Mouse (Mus musculus): ENCODE measurements at regions not wholly inside any gene's neighbourhood (a gene's known extent, or its start where the extent isn't known, plus 50 kb on each side); places are given as distances from the start of the nearest gene placed in this dataset.

DNA sequence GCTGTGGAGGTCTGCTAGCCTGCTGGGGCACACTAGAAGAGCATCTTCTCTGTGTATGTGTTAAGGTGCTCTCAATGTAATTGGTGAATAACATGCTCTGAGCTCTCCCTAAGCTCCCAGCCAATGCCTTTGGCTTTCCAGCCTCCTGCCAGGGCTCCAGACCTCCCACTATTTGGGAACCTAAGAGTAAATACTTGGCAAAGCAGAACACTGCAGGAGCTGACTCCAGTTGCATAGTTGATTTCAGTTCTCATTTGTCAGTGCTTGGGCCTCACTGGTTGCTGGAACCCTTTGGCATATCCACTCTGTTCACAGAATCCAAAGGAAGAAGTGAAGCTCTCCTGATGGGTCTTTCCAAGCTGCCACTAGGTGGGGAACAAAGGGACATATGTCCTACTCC lies 602.7 kb downstream of the Gm826 start:
- Histone ChIP-seq H3K4me3 (no peak overlapping the region), H3K27ac (no peak overlapping the region)
- DNase-seq (ENCODE audit: low spot score in 2 of 2) = no peak
- no peak for TF ChIP-seq CTCF (conservative IDR thresholded peaks at IDR 0.05)

DNA sequence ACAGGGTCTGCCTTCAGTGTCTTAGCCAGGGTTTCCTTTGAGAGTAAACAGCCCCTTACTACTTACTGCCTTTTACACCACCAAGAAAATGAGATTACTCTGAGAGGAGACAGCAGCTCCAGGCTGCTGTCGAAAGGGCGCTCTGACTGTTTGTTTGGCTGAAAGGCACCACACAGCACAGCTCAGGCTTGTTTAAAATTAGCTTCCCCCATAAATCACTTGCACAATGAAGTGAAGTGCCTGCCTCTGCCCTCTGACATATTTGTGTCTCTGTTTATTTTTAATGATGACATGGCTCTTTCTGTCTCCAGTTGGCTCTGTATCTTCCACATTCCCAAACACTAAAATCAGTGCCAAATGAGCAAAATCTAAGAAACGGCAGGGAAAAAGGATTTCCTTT lies 601.5 kb downstream of the Gm826 start:
- H3K27ac ChIP-seq = no peak overlapping the region
- TF ChIP-seq CTCF (conservative IDR thresholded peaks at IDR 0.05) = no peak
- DNase-seq (ENCODE audit: low spot score in 2 of 2) = no peak
- H3K4me3 ChIP-seq = no peak overlapping the region

DNA sequence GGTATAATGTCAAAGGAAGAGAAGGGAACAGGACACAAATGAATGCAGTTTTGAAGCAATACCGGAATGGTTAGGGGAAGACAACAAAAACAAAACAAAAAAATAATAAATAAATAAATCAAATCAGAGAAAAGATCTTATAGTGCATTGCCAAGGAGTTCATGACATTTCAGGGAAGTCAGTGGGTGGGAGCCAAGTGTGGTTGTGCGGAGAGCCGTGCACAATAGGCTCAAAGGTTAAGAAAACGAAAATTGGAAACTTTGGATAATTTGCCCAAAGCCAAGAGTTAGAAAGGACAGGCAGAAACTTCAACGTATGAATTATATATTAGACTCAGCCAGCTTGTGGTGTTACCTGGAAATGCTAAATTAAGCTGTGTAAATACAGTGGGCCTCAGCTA lies 599.4 kb downstream of the Gm826 start:
- no peak for DNase-seq (ENCODE audit: low spot score in 2 of 2)
- Histone ChIP-seq H3K27ac (no peak overlapping the region), H3K4me3 (no peak overlapping the region)
- TF ChIP-seq CTCF (conservative IDR thresholded peaks at IDR 0.05) = no peak

DNA sequence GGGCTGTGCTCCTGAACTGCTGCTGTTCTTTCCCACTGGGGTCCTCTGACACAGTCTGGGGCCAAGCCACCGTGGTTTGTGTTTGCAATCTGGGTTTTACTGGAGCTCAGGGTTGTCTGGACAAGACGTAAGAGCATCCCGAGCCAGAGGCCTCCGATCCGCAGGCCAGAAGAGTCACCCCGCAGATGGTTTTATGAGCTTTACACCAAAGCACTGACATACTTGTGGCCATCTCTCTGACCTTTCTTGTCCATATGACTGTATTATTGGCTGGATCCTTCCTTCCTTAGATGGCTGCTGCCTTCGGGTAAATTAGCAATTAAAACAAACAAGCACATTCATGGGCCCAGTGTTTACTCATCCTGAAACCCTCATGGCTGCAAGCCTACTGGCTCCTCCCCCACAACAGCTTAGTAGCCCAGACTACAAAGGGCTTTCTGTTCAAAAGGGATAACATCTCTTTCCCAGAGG lies 578.4 kb downstream of the Gm826 start:
- 0 out of 2 replicates have a peak overlapping the region, but pooled peaks have one; percentile 3 for H3K4me3 ChIP-seq
- TF ChIP-seq CTCF (conservative IDR thresholded peaks at IDR 0.05) = no peak
- DNase-seq (ENCODE audit: low spot score in 2 of 2) = peak; percentile 12 to 33
- H3K27ac ChIP-seq = no peak overlapping the region

DNA sequence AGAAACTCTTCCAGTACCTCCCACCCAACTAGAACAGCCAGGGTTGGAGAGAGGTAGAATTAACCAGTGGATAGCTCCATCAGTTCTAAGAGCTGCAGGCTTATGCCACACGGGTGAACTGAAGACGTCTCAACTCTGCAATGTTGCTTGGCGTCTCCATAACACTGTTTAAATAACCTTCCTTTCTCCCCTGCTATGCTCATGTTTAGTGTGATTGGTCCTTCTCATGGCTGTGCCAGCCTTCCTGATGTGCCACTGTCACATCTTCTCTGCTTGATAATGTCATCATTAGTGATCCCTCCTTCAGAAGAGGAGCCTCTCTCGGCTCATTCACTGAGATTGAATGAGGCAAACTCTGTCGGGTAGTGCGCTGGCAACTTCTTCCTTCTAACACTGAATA lies 573.2 kb downstream of the Gm826 start:
- no peak overlapping the region for H3K4me3 ChIP-seq
- TF ChIP-seq CTCF (conservative IDR thresholded peaks at IDR 0.05) = no peak
- H3K27ac ChIP-seq = no peak overlapping the region
- no peak for DNase-seq (ENCODE audit: low spot score in 2 of 2)

DNA sequence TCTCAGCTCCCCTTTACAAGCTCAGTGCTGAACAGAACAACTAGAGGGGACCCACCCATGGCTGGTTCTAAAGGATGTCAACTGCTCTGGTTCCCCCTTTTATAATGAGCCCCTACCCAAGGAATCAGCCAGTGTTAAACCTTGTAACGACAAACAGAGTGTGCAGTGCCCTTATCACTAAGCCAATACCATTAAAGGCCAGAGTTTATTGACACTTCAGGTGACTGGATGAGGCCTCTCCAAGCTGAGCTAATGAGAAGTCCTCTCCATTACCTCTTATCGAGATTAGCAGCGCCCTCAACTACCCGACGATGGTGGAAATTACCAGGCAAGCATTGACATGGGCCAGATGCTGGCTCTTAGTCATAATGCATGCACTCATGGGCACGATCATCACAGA lies 570.8 kb downstream of the Gm826 start:
- H3K4me3 ChIP-seq = no peak overlapping the region
- H3K27ac ChIP-seq = no peak overlapping the region
- TF ChIP-seq CTCF (conservative IDR thresholded peaks at IDR 0.05) = no peak
- no peak for DNase-seq (ENCODE audit: low spot score in 2 of 2)

Small RNA genes in the stretch of these regions (microRNA-seq; reads per million reads assigned to microRNA genes)
- 0 reads per million in 2 experiments for gene Gm44319
